Mouse (Mus musculus) gastrocnemius, postnatal 25 days (tissue): Measurements from ENCODE around the gene Hrc. TPM values are rescaled to one million over a fixed set of nuclear protein-coding genes. Genes with fewer than 3 reads are reported as not detected.

Experiments used
- DNase-seq: peaks from one replicate; pipeline ENCODE4 v3.0.0; 2022
- total RNA-seq, 2 experiments: library from RNA; stranded (reverse); gene quantifications; 1 replicate in 1 of 2; 2 replicates in 1 of 2; pipeline ENCODE4 v1.2.3; 2021

The Hrc gene
- total RNA-seq, 2 experiments from 2014 or later, result 812 to 910 TPM

DNA sequence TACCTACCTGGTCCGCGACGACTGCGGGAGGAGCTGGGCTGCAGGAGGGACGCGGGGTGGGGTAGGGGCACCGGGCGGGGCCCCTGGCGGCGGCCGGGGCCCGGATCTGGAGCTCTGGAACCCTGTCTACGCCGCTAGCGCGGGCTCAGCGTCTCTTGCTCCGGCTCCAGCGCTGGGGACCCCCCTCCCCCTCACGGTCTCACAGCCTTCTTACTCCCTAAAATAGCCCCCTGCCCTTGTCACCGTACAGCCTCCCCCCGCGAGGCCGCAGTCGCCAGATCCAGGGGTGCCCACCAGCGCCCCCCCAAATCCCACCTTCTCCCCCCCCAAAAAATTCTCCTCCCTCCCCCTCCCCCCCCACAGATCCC, 31.5 kb downstream of the Hrc start, which contains the start of gene Ppfia3:
Gene Ppfia3, minus strand, starts transcription at position 368 of the 368 bp plus-strand sequence.
- no peak for DNase-seq

DNA sequence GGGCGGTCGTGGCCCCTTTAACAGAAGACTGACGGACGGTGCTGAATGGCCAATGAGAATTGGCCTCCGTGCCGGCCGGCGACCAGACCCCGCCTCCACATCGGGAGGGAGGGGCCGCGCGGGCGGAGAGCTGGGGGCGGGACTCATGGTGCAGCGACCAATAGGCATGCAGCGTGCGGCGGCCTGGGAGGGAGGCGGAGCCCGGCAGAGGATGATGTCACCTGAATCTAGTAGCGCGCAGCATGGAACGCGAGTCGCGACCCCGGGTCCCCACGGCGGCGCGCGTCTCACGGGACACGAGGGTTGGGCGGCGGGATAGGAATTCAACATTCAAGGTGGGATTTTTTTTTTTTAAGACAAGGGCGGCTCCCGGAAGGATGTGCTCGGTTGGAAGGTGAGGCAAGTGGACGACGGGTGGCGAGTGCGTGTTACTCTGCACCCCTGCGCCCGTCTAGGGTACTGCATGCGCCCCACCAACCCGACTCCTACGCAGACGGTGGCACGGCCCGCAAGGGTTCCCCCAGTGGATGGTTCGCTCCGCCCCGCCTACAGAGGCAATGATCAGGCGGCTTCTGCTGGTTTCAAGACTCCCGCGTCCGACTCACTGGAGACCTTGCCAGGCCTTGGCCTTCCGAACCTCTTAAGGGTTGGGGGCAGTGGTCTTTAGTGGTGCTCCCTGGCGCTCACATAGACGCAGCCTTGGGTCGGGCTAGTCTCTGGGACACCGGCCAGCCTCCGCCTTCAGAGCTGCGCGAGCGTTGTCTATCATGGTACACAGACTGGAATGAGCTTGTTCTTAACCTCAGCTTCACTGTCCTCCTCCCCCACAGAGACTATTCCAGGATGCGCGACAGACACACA, 32.2 kb downstream of the Hrc start:
- peak; percentile 96 for DNase-seq

DNA sequence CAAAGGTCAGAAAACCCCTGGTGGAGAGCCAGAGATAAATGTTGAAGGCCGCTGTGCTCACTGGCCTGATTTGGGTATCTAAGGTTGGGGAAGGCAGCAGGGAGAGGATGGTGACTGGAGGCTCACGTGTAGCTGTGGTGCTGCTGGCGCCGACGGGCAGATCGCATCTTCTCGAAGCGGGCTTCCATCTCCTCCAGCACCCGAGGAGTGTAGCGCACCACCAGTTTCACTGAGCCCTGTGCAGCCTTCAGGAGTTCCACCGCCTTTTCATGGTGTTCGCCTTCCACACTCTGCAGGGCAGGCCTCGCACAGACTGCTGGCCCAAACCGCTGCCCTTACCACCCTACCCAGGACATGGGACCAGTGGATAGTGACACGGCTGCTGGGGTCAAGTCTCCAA, 33.1 kb downstream of the Hrc start:
- no peak for DNase-seq

DNA sequence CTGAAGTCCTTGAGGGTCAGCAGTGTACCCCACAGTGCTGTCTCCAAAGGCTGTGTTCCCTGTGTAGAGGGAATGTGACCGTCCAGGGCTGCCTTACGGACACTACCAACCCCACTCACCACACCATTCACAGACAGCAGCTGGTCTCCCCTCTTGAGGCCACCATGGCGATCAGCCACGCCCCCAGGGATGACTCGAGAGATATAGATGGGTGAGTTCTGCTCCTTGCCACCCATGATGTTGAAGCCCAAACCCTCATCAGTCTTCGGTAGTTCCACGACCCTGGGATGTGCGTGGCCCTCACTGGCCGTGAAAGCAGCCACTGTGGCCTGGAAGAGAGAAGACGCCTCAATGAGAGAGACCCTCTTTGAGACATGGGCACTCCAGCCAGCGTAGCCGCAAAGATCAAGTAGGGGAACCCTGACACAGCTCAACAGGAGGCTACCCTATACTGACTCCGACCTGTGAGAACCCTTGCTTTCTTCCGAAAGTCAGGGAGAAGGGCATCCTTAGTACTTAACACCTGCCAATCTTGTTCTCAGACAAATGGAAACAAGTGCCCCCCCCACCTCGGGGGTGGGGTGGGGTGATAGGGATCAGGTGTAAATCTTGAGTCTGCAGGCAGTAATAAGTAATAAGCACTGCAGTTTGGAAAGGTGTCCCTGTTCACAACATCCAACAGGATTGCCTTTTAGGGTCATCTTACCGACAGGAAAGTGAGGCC, 34.1 kb downstream of the Hrc start:
- DNase-seq, result no peak

DNA sequence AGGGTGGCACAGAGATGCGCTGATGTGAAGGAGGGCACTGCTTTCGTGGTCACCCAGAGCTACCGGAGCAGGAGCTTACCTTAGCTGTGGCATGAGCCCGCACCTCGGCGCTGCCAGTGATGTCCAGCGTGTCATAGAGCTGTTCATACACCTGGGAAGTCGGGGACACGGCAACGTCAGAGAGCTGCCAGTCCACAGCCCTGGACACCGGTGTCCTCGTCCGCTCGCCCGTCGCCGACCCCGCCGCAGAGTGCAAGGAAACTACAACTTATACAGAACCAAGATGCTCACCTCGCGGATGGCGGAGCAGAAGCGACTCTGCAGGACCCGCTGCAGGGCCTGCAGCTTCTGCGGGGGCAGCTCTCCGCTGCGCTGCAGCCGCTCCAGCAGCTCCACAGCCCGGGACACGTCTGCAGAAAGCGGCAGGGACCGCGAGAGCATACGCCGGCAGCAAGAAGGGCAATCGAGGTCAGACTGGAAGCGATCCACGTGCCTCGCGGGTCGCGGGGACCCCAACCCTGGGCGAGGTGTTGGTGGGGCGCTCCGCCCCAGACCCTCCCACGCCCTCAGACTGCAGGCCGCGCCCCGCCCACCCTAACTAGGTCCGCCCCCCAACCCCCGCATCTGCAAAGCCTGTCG, 34.9 kb downstream of the Hrc start:
- DNase-seq, result no peak

DNA sequence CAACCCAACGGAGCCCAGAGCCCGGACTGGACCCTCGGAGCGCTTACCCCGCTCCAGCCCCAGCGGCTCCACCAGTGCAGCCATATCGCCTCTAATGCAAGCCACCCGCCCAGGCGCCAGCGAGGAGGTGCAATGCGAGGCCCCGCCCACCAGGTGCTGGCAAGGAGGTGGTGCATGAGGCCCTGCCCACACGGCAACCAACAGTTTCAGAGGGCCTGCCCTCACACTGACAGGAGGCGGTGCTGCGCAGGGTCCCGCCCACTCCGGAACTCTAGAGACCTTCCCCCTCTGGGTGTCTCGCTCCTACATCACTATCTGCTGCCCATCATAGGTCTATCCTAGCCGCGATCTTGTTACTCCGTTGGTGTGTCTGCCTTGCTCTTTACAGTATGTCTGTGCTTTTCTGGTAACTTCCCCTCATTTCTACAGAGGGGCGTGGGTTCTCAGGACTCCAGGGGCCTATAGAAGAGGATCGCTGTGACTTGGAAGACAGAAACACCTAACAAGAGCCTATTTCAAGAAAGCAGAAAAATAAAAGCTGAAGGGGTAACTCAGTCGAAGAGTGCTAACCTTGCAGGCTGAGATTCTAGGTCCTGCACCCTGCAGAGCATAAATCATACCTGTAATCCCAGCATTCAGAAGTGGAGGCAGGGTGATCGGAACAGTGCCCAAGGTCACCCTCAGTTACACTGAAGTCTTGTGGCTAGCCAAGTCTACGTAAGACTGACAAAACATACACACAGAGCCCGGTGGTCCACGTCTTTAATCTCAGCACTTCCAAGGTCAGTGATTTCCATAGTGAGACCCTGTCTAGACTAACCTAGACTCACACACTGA, 35.6 kb downstream of the Hrc start, which contains the start of gene Lin7b:
Gene Lin7b, minus strand, starts transcription at position 109 of the 837 bp plus-strand sequence.
- DNase-seq, result peak; percentile 84

DNA sequence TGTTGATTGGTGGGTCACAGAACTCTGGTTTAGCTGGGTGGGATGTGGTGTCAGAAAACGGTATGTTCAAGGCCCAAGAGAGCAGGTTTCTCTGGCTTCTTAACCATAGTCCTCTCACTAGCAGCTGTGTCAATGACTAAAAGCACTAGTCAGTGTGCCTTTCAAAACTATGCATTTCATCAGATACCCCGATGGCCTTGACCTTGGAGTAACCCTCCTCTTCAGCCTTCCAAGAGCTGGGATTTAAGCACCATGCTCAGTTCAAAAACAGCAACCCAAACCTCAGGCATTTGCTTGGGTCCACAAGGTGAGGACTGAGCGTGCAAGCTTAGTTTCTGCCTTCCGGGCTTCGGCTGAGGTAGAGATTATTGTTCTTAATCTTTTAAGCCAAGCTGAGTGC, 37.3 kb downstream of the Hrc start:
- no peak for DNase-seq

DNA sequence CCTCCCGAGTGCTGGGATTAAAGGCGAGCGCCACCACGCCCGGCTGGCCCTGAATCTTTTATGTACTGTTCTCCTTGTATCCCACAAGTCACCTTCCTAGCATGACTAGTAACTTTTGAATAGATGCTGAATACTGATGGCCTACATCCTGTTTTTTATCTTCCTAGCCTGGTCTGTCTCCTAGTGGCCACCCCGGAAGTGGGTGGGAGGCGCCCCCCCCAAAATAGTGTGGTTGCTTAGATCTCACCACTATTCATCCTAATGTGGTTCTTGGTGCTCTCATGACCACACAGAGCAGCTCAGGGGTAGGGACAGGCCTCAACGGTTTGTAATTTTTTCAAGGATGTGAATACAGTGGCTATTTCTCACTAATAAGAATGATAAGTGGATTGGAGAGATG, 39.5 kb downstream of the Hrc start:
- DNase-seq, result no peak

DNA sequence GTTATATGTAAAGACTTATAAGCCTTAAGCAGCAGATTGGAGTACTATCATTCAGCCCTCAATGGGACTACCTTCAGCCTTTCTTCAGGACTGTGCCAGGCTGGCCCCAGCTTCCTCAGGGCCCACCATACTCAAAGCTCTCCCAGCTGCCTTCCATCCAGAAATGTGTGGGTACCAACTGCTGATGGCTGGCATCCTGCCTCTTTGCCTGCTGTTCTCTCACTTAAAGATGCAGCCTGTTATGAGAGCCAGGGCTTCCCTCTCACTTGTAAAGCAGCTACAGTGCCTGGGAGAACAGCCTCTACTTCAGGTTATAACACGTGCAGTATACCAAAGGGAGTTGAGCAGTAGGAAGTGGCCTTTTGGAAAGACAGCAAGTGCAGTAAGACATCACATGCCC, 41.0 kb downstream of the Hrc start:
- no peak for DNase-seq

DNA sequence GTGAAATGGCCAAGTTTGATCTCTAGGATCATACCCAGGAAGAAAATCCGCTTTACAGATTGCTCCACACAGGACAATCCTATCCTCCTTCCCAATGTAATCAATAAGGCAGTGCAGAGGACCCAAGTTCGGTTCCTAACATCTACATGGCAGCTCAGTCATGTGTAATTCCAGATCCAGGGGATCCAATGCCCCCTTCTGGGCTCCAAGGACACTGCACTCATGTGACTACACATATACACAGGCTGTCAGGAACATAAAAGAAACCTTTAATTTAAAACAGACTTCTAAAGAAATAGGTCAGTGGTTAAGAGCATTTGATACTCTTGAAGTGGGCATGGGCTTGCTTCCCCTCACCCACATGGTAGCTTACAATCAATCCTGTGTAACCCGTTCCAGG, 51.0 kb downstream of the Hrc start:
- DNase-seq, result no peak

Other genes starting within 250 kb of the Hrc start
- 10 to 100 TPM; 24.0 to 32.8 TPM for gene Rcn3, start 243.1 kb upstream of the Hrc start, total RNA-seq
- gene Fcgrt, start 231.4 kb upstream of the Hrc start, total RNA-seq, result 10 to 100 TPM; 40.3 to 54.5 TPM
- gene Rps11, start 210.9 kb upstream of the Hrc start, total RNA-seq, result 100 to 1,000 TPM; 413 to 448 TPM
- gene Rpl13a, start 206.5 kb upstream of the Hrc start, total RNA-seq, result 100 to 1,000 TPM; 520 to 561 TPM
- gene Gm45713, start 199.1 kb upstream of the Hrc start, total RNA-seq, result not detected
- gene Flt3l, start 198.9 kb upstream of the Hrc start, total RNA-seq, result 1 to 10 TPM; 4.2 TPM
- gene Pih1d1, start 181.0 kb upstream of the Hrc start, total RNA-seq, result 10 to 100 TPM; 32.0 to 38.1 TPM
- gene Aldh16a1, start 180.7 kb upstream of the Hrc start, total RNA-seq, result 10 to 100 TPM; 15.6 to 15.9 TPM
- 1 to 10 TPM; 1.1 to 2.5 TPM for gene Slc17a7, start 171.3 kb upstream of the Hrc start, total RNA-seq
- not detected for gene Gfy, start 155.7 kb upstream of the Hrc start, total RNA-seq
- gene Pth2, start 154.3 kb upstream of the Hrc start, total RNA-seq, result not detected
- under 1 TPM; 0.19 to 0.23 TPM for gene Ccdc155, start 130.4 kb upstream of the Hrc start, total RNA-seq
- gene Dkkl1, start 123.1 kb upstream of the Hrc start, total RNA-seq, result not detected
- 1 to 10 TPM; 2.5 to 2.8 TPM for gene Tead2, start 119.5 kb upstream of the Hrc start, total RNA-seq
- 1 to 10 TPM; 1.3 to 2.0 TPM for gene Cd37, start 96.2 kb upstream of the Hrc start, total RNA-seq
- not detected for gene Slc6a16, start 94.2 kb upstream of the Hrc start, total RNA-seq
- gene Slc6a21, start 57.8 kb upstream of the Hrc start, total RNA-seq, result not detected
- gene Trpm4, start 1.5 kb upstream of the Hrc start, total RNA-seq, result 10 to 100 TPM; 17.0 to 18.3 TPM
- under 1 TPM; 0.18 to 0.38 TPM for gene Ppfia3, start 31.7 kb downstream of the Hrc start, total RNA-seq
- gene Lin7b, start 35.3 kb downstream of the Hrc start, total RNA-seq, result under 1 TPM in 1 of 2 experiments, not detected in 1; 0.67 TPM
- 10 to 100 TPM; 76.1 to 78.0 TPM for gene Snrnp70, start 60.5 kb downstream of the Hrc start, total RNA-seq
- gene Kcna7, start 70.4 kb downstream of the Hrc start, total RNA-seq, result 100 to 1,000 TPM in 1 of 2 experiments, 10 to 100 TPM in 1; 73.7 to 107 TPM
- gene Ntf5, start 78.4 kb downstream of the Hrc start, total RNA-seq, result 1 to 10 TPM; 3.9 to 6.6 TPM
- gene Lhb, start 85.5 kb downstream of the Hrc start, total RNA-seq, result 1 to 10 TPM in 1 of 2 experiments, not detected in 1; 1.6 TPM
- 100 to 1,000 TPM; 243 to 327 TPM for gene Gys1, start 99.6 kb downstream of the Hrc start, total RNA-seq
- gene Ruvbl2, start 102.8 kb downstream of the Hrc start, total RNA-seq, result 10 to 100 TPM; 23.3 to 23.8 TPM
- 100 to 1,000 TPM; 125 to 149 TPM for gene Ftl1, start 124.6 kb downstream of the Hrc start, total RNA-seq
- 10 to 100 TPM; 15.6 to 16.9 TPM for gene Bax, start 131.6 kb downstream of the Hrc start, total RNA-seq
- not detected for gene Tulp2, start 146.6 kb downstream of the Hrc start, total RNA-seq
- 1 to 10 TPM; 4.3 to 10.0 TPM for gene Gm45808, start 151.5 kb downstream of the Hrc start, total RNA-seq
- gene Dhdh, start 153.5 kb downstream of the Hrc start, total RNA-seq, result 10 to 100 TPM; 12.3 to 12.6 TPM
- gene Nucb1, start 175.1 kb downstream of the Hrc start, total RNA-seq, result 10 to 100 TPM; 60.8 to 73.2 TPM
- gene Ppp1r15a, start 191.0 kb downstream of the Hrc start, total RNA-seq, result 10 to 100 TPM; 13.8 to 19.2 TPM
- gene Plekha4, start 191.0 kb downstream of the Hrc start, total RNA-seq, result 1 to 10 TPM; 7.5 to 8.5 TPM
- gene Hsd17b14, start 219.6 kb downstream of the Hrc start, total RNA-seq, result 1 to 10 TPM in 1 of 2 experiments, under 1 TPM in 1; 0.99 to 1.2 TPM
- 10 to 100 TPM; 56.3 to 63.9 TPM for gene Bcat2, start 234.9 kb downstream of the Hrc start, total RNA-seq